Mouse (Mus musculus) heart, postnatal 0 days (tissue): ENCODE results near the gene Dtnbp1.

Experiments used
- CTCF ChIP-seq: IDR thresholded peaks from 2 replicates; pipeline ENCODE4 v1.5.1; 2016; ENCODE audit warnings: antibody characterized with exemption, control low read depth, low read depth
- EP300 ChIP-seq: IDR thresholded peaks from 2 replicates; pipeline ENCODE4 v1.6.1; 2016; ENCODE audit warnings: antibody characterized with exemption, low read depth

DNA sequence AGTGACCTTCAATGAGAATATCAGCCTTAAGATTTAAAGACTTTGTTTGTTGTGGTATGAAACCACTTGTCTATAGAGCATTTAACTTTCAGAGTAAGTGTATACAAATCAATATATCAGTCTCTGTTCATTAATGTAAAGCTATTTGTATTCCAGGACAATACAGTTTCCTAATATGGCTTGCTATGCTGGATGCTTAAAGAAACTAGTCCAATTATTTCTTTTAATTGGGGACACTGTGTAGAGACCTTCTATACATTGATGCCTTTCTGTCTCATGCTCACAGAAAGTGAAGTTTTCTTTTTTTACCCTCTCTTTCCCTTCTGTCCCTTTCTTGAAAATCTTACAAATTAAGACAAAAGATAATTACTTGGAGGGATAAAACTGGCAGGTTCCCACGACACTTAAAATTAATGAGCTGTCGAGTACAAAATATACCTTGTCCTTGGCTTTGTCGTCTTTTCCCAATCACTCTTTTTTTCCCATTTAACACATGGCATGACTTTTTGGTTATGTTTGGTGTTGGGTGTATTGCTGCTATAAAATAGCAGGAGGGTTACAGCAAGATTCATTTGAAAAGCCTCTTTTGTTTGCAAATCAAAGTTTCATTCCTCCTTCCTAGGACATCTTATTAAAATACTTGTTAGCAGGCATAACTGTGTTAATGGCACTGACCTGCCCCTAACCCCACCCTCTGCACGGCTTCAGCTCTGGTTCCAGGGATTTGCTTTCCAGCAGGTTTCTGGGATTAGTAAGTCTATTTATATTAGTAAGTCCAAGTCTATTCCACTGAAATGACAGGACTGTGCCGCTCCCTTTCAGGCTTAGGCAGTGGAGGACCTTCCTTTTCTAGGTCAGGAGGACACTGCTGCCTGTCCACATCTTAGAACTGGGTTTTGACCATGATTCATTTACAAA lies 109.9 kb downstream of the Dtnbp1 start:
- TF ChIP-seq EP300: no peak
- no peak for TF ChIP-seq CTCF
